Mouse (Mus musculus) hindbrain, embryonic 11.5 days (tissue): ENCODE data around the gene Rpl35a. TPM values are rescaled to one million over a fixed set of nuclear protein-coding genes. Genes with fewer than 3 reads are reported as not detected.
A peak's percentile ranks its signal among the peaks of the same experiment; 100 is the strongest.

ENCODE experiments used
- ATAC-seq: fragments of 200-750 bp; cut with Nextera tagmentation; 2 replicates; pipeline ENCODE4 v1.8.0; 2017; ENCODE audit warnings: mild to moderate bottlenecking, moderate TSS enrichment, moderate library complexity; ENCODE audit not compliant: low FRiP score
- DNase-seq: peaks from one replicate; pipeline ENCODE4 v3.0.0-alpha.2; 2015; ENCODE audit warnings: low spot score
- H3K27ac ChIP-seq: fragments of 300-500 bp; sonication (generic); 2 replicates; pipeline ENCODE4 v1.5.1; 2014; ENCODE audit warnings: mild to moderate bottlenecking, low read depth, low read length
- H3K27me3 ChIP-seq: fragments of 300-500 bp; sonication (generic); 2 replicates; pipeline ENCODE4 v1.6.1; 2014; ENCODE audit warnings: mild to moderate bottlenecking, low read length, moderate library complexity, mixed read lengths; ENCODE audit not compliant: control insufficient read depth, insufficient read depth
- H3K36me3 ChIP-seq: fragments of 300-500 bp; sonication (generic); 2 replicates; pipeline ENCODE4 v1.6.1; 2014; ENCODE audit warnings: mild to moderate bottlenecking, low read length, moderate library complexity, mixed read lengths; ENCODE audit not compliant: control insufficient read depth, insufficient read depth
- H3K4me1 ChIP-seq: fragments of 300-500 bp; sonication (generic); replicated peaks from 2 replicates; pipeline ENCODE4 v1.6.1; 2014; ENCODE audit warnings: low read length, mixed read lengths; ENCODE audit not compliant: control insufficient read depth, insufficient read depth
- H3K4me2 ChIP-seq: fragments of 300-500 bp; sonication (generic); replicated peaks from 2 replicates; pipeline ENCODE4 v1.6.1; 2014; ENCODE audit warnings: mild to moderate bottlenecking, low read depth, low read length
- H3K4me3 ChIP-seq: fragments of 300-500 bp; sonication (generic); 2 replicates; pipeline ENCODE4 v1.5.1; 2014; ENCODE audit warnings: low read depth, low read length
- H3K9ac ChIP-seq: fragments of 300-500 bp; sonication (generic); 2 replicates; pipeline ENCODE4 v1.6.1; 2014; ENCODE audit warnings: low read depth, low read length
- H3K9me3 ChIP-seq: fragments of 300-500 bp; sonication (generic); 2 replicates; pipeline ENCODE4 v1.6.1; 2016; ENCODE audit warnings: low read length; ENCODE audit not compliant: control insufficient read depth
- WGBS: fragments of 180-500 bp; shearing (Covaris S2); extraction: QIAGEN DNeasy Blood & Tissue Kit; methylation state at CpG from one replicate; pipeline ENCODE4 v1.1.7; 2014; 5-methylcytosine and 5-hydroxymethylcytosine counted together
- polyA plus RNA-seq: library from polyadenylated mRNA; unstranded; fragments of >200 nt; fragmentation: Nextera tagmentation; extraction: Ambion mirVana; gene quantifications from 2 replicates; pipeline ENCODE4 v1.2.1, GENCODE M21; 2014

Gene Rpl35a
- 774 and 789 TPM in 2 replicates for polyA plus RNA-seq

DNA sequence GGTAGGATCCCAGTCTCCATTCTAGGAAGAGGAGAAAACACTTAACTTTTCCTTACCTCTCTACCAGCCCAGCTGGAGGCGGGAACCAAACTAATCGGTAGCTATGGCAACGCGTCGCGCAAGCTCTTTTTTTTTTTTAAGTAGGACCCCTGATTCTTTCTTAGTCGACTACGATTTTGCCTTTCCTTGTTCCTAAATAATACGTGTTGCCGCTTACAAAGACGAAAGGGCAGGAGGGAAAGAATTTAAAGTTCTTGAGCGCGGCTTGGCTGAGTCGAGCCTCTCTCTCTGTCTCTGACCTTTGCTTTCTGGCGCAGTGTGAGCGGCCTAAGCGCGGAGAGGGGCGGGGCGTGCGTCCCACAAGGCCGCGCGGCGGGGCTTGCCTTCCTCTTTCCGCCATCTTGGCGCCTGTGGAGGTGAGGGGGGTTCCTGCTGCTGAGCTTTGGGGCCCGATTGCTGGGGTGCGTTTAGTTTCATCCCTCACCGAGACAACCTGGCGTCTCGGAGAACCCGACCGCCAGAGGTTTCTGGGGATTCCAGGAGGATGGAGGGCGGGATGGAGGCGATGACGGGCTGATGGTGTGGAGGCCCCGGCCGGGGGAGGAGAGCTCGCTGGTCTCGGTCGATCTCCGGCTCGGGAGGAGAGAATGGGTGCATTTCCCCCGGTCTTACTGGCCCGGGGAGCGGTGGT, at the start of gene Rpl35a, which contains the start of gene Iqcg:
Gene Rpl35a (plus strand): TSS at position 359 of the 691 bp plus-strand sequence.
Gene Iqcg (minus strand): TSS at position 124 of the 691 bp plus-strand sequence.
- Histone ChIP-seq H3K9ac (peak within 1 kb of the TSS; percentile 98), H3K27me3 (no peaks in the 10 kb centered on the region), H3K36me3 (peaks cover 8% of the 10 kb centered on the region), H3K4me3 (peak within 1 kb of the TSS; percentile 98), H3K27ac (peak within 1 kb of the TSS; percentile 81), H3K9me3 (no peaks in the 10 kb centered on the region), H3K4me2 (peak within 1 kb of the TSS; percentile 63), H3K4me1 (peaks cover 4% of the 10 kb centered on the region; the same call in 1 of the 2 replicates)
- DNase-seq, result peak; percentile 94
- under 1% methylated on average over 47 of the region's 47 CpGs for WGBS
- ATAC-seq, result peak; percentile 95

DNA sequence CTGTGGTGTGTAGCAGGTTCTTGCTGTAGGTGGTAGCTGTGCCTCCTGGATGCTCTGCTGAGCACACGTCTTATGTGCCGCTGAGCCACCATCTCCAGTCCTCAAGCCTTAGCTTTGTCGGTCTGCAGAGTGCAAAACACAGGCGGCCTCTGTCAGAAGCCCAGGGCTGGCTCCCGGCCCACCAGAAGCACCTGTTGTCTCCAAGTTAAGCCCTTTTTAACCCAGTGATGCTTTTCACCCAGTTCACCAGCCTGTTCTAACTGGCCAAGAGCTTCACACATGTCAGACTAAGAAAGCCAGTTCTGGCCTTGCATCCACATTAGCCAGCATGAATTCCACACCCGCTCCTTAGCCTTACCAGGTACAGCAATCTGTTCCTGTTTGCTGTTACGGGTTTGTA, 49.4 kb upstream of the Rpl35a start:
- ATAC-seq (no peak), DNase-seq (no peak)
- no peaks in the 10 kb centered on the region for H3K27me3 ChIP-seq
- no peak overlapping the region for H3K4me2 ChIP-seq
- no peaks in the 10 kb centered on the region for H3K4me1 ChIP-seq
- H3K27ac ChIP-seq, result no peak overlapping the region
- 93% methylated on average over 7 of the region's 7 CpGs for WGBS
- 0 out of 2 replicates have a peak, but pooled peaks cover 2% of the 10 kb centered on the region for H3K36me3 ChIP-seq
- H3K4me3 ChIP-seq, result no peak overlapping the region
- H3K9me3 ChIP-seq, result no peaks in the 10 kb centered on the region
- H3K9ac ChIP-seq, result no peak overlapping the region

DNA sequence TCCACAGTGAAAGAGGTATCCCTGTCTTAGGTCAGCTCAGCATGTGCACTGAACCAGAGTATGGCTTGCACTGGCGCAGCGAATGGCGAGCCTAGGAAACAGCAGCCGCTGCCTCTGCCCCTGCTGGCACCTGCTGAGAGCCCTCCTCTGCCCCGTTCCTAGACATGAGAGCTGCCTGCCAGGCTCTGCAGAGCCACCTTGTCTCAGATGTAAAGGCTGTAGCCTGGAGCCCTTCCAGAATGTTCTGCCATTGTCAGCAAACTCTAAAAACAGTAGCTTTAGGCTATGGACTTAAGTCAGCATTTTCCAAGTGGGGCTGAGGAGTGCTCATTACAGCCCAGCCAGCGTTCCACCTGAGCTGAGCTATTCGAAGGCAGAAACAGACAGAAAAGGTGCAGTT, 48.8 kb upstream of the Rpl35a start:
- no peak overlapping the region for H3K4me3 ChIP-seq
- no peak overlapping the region for H3K27ac ChIP-seq
- 86% methylated on average over 7 of the region's 7 CpGs for WGBS
- DNase-seq (no peak), ATAC-seq (no peak)
- H3K9ac ChIP-seq, result no peak overlapping the region
- no peaks in the 10 kb centered on the region for H3K4me1 ChIP-seq
- H3K9me3 ChIP-seq, result no peaks in the 10 kb centered on the region
- H3K4me2 ChIP-seq, result no peak overlapping the region
- no peaks in the 10 kb centered on the region for H3K27me3 ChIP-seq
- 0 out of 2 replicates have a peak, but pooled peaks cover 2% of the 10 kb centered on the region for H3K36me3 ChIP-seq

DNA sequence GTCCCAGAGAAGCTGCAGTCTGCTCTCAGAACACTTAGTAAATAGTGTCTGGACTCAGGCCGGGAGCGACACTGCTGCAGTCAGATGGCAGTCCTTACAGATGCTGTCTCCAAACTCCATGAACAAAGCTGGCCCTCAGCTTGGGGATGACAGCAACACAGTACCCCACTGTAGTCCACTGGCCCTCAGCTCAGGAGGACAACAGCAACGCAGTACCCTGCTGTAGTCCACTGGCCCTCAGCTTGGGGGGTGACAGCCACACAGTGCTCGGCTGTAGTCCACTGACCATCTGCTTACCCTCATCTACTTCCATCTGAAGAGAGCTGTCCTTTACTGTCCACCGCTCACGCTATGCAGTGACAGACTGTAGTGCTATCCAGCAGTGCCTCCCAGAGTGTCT, 46.1 kb upstream of the Rpl35a start:
- H3K36me3 ChIP-seq, result 0 out of 2 replicates have a peak, but pooled peaks cover 4% of the 10 kb centered on the region

DNA sequence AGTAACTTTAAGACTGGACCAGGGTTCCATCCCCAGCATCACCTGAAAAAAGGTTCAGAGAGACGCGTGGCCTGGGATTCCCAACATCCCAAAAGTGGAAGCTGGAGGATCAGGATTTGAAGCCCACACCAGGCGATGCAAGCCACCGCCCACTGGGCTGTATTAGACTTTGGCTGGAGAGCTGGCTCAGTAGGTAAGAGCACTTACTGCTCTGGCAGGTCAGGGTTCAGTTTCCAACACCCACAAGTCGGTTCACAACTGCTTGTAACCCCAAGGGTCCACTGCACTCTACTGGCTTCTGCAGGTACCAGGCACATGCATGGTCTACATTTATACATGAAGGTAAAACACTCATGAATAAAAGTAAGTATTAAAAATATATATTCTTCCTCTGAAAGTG, 42.5 kb upstream of the Rpl35a start:
- Histone ChIP-seq H3K36me3 (0 out of 2 replicates have a peak, but pooled peaks cover 4% of the 10 kb centered on the region), H3K27ac (no peak overlapping the region), H3K4me1 (no peaks in the 10 kb centered on the region), H3K4me2 (no peak overlapping the region), H3K27me3 (no peaks in the 10 kb centered on the region), H3K9ac (no peak overlapping the region), H3K9me3 (no peaks in the 10 kb centered on the region), H3K4me3 (no peak overlapping the region)
- DNase-seq, result no peak
- WGBS, result 95% methylated on average over 5 of the region's 5 CpGs
- no peak for ATAC-seq

More for the DNA sequence above, 46.1 kb upstream of the Rpl35a start:
- Histone ChIP-seq H3K27ac (no peak overlapping the region), H3K9me3 (no peaks in the 10 kb centered on the region), H3K4me3 (no peak overlapping the region), H3K9ac (no peak overlapping the region), H3K27me3 (no peaks in the 10 kb centered on the region), H3K4me1 (no peaks in the 10 kb centered on the region), H3K4me2 (no peak overlapping the region)
- WGBS, result 90% methylated on average over 6 of the region's 6 CpGs
- no peak for ATAC-seq
- no peak for DNase-seq

DNA sequence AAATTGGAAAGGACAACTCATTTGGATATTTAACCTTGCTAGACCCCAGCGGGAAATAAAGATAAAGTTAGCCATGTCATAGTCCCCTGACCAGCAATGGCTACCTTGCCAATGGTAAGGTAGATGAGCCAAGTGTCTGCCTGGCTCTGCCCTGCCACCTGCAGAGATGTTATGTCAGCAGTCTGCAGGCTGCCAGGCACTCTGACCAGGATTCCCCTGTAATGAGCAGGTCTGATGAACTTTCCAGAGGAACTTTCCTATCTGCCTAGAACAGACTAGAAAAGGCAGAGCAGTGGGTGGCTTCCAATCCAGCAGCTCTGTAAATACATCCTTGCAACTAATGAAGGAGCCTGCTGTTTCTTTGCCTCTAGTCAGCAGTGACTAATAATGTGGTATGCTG, 41.3 kb upstream of the Rpl35a start:
- Histone ChIP-seq H3K9me3 (no peaks in the 10 kb centered on the region), H3K4me3 (no peak overlapping the region), H3K4me1 (no peaks in the 10 kb centered on the region), H3K9ac (no peak overlapping the region), H3K4me2 (no peak overlapping the region), H3K27me3 (no peaks in the 10 kb centered on the region), H3K36me3 (0 out of 2 replicates have a peak, but pooled peaks cover 2% of the 10 kb centered on the region), H3K27ac (no peak overlapping the region)
- no peak for DNase-seq
- no peak for ATAC-seq
- 84% methylated on average over 1 of the region's 1 CpGs for WGBS

DNA sequence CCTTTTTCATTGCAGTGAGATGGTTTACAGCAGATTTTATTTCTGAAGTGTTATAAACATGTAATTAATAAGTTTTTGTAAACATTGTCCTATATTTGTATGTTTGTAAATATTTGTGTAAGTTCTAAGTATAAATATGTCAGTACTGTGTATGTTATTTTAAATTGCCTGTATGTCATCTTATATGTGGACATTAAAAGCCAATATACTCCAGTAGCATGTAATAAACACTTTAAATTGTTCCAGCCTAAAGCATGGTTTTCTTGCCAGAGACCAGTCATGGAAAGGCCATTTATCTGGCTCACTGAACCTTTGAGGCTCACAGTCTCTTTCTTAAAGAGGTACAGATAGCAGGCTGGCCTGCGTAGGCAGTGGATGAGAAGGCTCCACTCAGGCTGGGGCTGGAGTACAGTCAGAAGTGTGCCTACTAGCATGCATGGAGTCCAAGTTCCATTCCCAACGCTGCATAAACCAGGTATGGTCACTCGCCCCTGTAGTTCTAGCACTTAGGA, 40.8 kb upstream of the Rpl35a start:
- no peaks in the 10 kb centered on the region for H3K4me1 ChIP-seq
- no peak for DNase-seq
- H3K4me2 ChIP-seq, result no peak overlapping the region
- no peaks in the 10 kb centered on the region for H3K9me3 ChIP-seq
- H3K27ac ChIP-seq, result no peak overlapping the region
- no peaks in the 10 kb centered on the region for H3K27me3 ChIP-seq
- H3K9ac ChIP-seq, result no peak overlapping the region
- WGBS, result 97% methylated on average over 3 of the region's 3 CpGs
- 0 out of 2 replicates have a peak, but pooled peaks cover 2% of the 10 kb centered on the region for H3K36me3 ChIP-seq
- H3K4me3 ChIP-seq, result no peak overlapping the region
- no peak for ATAC-seq

DNA sequence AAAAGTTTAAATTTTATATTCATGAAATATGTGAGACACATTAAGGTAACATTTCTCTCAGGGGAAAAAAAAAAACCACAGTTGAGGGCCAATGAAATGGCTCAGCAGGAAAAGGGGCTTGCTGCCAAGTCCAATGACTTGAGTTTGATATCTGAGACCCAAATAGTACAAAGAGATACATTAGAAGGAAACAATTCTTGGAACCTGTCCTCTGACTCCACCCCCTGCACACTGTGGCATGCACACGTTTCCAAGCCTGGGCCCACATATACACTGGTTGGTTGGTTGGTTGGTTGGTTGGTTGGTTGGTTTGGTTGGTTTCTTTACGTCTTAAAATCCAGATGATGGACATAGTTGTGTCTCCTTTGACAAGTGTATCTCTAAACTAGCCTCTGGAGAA, 40.3 kb upstream of the Rpl35a start:
- H3K9me3 ChIP-seq, result no peaks in the 10 kb centered on the region
- H3K4me1 ChIP-seq, result no peaks in the 10 kb centered on the region
- 0 out of 2 replicates have a peak, but pooled peaks cover 2% of the 10 kb centered on the region for H3K36me3 ChIP-seq
- no peak overlapping the region for H3K4me3 ChIP-seq
- H3K27ac ChIP-seq, result no peak overlapping the region
- H3K4me2 ChIP-seq, result no peak overlapping the region
- no peaks in the 10 kb centered on the region for H3K27me3 ChIP-seq
- 90% methylated on average over 2 of the region's 2 CpGs for WGBS
- ATAC-seq, result no peak
- H3K9ac ChIP-seq, result no peak overlapping the region
- DNase-seq, result no peak
